Mouse (Mus musculus) fat pad, adult 2 months (tissue): ENCODE results near the gene Prss27.
"Not testable (repeated sequence)": the region's sequence is repeated elsewhere in the genome, so short reads cannot be mapped to it uniquely, and the experiment has no call there.

Experiments used
- DNase-seq: peaks from one replicate; pipeline ENCODE4 v3.0.0-alpha.2; 2011; ENCODE audit warnings: low read depth, low spot score; ENCODE audit errors: extremely low read depth

Prss27 gene

GRCm38 (mm10) chr17:24029477-24029876 lies 8.5 kb upstream of the Prss27 start:
- DNase-seq, result no peak

DNA sequence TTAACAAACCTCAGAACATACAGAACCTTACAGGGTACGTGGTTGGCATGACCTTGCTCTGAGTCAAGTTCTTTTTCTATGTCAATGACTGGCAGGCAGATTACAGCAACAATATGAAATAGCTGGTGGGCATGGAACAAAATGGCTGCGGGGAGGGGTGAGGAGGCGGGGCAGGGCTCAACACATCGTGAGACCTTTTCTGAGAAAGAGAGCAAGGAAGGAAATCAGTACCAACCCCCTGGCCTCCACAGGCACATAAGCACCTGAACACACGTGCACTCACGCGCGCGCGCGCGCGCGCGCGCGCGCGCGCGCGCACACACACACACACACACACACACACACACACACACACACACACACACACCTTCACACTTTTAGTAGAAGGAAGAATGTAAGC lies 7.4 kb upstream of the Prss27 start:
- DNase-seq, result no peak

- DNase-seq, result no peak
These were observed 2.9 kb upstream of the Prss27 start for GRCm38 (mm10) chr17:24035087-24035486.

DNA sequence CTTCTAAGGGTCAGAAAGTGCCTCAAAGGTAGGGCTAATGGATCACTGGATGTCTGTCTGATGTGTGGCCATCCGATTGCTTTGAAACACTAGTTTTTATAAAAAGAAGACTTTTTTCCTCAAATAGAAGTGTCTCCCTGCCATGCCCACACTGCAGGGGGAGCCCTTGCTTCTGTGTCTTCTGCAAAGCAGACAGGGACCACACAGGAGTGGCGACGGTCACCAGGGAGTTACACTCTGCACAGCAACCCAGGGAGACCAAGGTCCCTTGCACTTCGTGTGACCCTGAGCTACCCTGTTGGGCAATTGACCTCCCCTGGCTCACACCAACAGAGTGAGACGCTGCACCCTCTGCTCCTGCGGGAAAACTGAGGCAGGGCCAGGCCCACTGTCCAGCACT lies 990 bp upstream of the Prss27 start:
- DNase-seq, result no peak

DNA sequence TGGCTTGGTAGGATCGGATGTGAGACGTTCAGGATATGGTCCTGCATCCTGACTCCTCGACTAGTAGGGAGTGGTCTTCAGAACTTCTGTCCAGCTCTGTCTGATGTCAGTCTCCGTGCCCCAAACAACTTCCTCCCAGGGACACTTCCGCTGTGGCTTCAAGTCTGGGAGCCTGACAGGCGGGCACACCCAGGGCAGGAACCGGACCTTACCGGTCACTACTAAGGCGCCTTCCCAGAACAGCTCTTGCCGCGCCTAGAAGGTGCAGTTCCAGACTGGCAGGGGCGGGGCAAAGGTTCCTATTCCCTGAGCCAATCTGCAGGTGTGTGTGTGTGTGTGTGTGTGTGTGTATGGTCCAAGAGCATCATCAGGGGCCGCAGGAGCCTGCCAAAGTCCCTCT lies 584 bp upstream of the Prss27 start:
- no peak for DNase-seq

GRCm38 (mm10) chr17:24044482-24044881 lies 6.5 kb downstream of the Prss27 start:
- no peak for DNase-seq

- no peak for DNase-seq
These were observed 7.7 kb downstream of the Prss27 start for GRCm38 (mm10) chr17:24045608-24046007.

GRCm38 (mm10) chr17:24046026-24046425 lies 8.1 kb downstream of the Prss27 start:
- DNase-seq, result no peak

- no peak for DNase-seq
These were observed 10.1 kb downstream of the Prss27 start for GRCm38 (mm10) chr17:24048053-24048452.

- DNase-seq, result no peak
These were observed 11.1 kb downstream of the Prss27 start for GRCm38 (mm10) chr17:24049008-24049407.

- no peak for DNase-seq
These were observed 19.0 kb downstream of the Prss27 start for GRCm38 (mm10) chr17:24056636-24057625.

- DNase-seq, result no peak
These were observed 19.8 kb downstream of the Prss27 start for GRCm38 (mm10) chr17:24057730-24058245.

- DNase-seq, result no peak
These were observed 24.7 kb downstream of the Prss27 start for GRCm38 (mm10) chr17:24062459-24063155.

DNA sequence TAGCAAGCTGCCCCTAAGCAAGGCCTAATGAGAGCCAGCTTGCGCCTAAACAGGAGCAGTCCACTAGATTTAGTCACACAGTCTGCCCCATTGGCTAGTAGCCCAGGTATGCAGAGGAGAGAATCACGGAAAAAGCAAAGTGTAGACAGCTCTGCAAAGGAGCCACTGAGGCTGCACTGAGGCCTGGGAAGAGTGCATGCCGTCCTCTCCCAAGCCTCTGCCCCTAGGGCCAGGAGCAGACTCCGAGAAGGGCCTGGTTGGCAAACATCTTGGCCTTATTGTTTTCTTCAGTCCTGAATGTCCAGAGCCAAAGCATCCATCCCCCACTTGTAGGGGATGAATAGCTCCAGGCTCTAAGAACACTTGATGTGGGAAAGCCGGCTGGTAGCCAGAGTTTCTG lies 30.3 kb downstream of the Prss27 start:
- no peak for DNase-seq

DNA sequence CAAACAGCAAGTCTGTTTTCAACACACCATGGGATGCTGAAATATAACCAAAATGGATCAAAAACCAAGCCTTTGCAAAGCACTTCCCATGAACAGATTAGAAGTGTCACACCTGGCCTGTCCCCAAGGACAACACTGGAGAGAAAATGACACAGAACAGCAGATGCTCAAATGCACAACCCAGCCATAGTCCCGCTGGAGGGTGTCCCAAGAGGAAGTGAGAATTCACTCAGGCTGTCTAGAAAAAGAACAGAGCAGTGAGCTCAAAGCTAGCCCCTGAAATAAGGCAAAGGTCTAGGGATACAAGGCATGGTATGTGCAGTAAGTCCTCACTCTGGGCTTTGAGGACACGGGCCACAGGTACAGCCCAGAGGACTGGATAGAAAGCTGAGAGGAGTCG lies 31.6 kb downstream of the Prss27 start:
- no peak for DNase-seq

GRCm38 (mm10) chr17:24072919-24073696 lies 35.2 kb downstream of the Prss27 start, which contains the start of gene Kctd5:
Gene Kctd5, minus strand, starts transcription at chr17:24073485.
- peak; percentile 51 for DNase-seq

DNA sequence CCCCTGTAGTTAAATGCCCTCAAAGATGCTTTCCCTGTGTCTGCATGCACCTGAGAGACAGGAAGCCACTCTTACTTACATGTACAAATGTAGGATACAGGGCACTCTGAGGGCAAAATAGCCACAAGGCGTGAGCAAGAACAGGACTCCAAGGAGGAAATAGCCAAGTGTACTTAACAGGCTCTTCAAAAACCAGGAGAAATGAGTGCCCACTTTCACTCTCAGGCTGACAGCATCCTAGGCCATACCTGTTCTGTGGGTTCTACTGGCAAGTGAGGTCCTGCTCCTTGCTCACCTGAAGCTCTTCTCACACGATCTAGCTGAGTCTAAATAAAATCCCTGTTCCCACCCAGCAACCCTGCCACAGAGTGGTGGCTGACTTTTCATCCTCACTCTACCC lies 39.2 kb downstream of the Prss27 start:
- no peak for DNase-seq

DNA sequence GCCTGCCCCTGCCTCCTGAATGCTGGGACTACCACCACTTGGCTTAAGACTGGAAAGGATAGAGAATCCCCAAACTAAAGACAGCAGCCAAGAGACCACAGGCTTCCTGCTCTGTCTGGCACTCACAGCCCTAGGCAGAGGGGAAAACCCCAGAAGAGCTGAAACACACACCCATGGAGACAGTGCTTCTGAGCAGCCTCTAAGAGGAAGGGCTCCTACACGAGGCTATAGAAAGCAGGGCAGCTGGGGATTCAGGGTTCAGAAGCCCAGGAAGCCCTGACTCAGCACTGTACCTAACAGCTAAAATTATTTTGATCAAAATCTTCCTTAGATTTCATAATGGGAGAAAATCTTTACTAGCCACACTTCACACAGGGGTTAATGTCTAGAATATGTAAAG lies 46.6 kb downstream of the Prss27 start:
- no peak for DNase-seq

DNA sequence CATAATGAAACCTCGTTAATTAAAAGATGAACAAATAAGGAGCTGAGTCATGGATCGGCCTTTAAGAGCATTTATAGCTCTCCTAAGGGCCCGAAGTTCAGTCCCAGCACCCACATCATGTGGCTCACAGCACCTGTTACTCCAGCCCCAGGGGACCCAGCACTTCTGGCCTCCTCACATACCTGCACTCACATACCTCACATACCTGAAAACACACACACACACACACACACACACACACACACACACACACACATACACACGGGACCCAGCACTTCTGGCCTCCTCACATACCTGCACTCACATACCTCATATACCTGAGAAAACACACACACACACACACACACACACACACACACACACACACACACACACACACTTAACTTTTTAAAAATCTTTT lies 48.5 kb downstream of the Prss27 start:
- DNase-seq, result not testable (repeated sequence)

DNA sequence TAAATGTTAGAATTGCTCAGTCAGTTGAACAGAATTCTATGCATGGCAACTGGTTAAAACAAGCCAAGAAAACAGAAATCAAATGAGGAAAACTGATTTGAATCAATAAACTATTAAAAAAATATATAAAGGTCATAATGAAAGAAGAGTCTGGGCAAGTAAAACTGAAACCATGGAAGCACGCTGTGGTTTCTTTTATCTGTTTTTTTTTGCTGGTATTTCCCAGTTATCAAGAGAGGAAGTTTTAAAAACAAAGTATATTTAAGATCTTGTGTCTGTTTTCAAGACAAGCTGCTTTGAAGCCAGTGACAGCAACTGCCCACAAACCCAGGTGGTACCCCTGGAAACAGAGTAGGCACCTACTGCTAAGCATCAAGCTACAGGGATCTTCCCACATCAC lies 52.6 kb downstream of the Prss27 start:
- DNase-seq, result no peak
